Mouse (Mus musculus): Measurements from ENCODE around the gene Ache.

GRCm38 (mm10) chr5:137295712-137296111, 8.4 kb downstream of the Ache start:
- TF ChIP-seq POLR2A (IDR thresholded peaks at IDR 0.05; ENCODE audit: borderline replicate concordance, control insufficient read depth, low read depth, low read length) (no peak), CTCF (IDR thresholded peaks at IDR 0.05; ENCODE audit: control insufficient read depth, insufficient read depth, low read length) (no peak)
